Mouse (Mus musculus): ENCODE data around the gene Tbc1d10b. TPM values are rescaled to one million over a fixed set of nuclear protein-coding genes. Genes with fewer than 3 reads are reported as not detected.

Tbc1d10b gene
- total and polyA plus RNA-seq, 3 experiments, result 37.4 to 70.3 TPM; not detected in 1

DNA sequence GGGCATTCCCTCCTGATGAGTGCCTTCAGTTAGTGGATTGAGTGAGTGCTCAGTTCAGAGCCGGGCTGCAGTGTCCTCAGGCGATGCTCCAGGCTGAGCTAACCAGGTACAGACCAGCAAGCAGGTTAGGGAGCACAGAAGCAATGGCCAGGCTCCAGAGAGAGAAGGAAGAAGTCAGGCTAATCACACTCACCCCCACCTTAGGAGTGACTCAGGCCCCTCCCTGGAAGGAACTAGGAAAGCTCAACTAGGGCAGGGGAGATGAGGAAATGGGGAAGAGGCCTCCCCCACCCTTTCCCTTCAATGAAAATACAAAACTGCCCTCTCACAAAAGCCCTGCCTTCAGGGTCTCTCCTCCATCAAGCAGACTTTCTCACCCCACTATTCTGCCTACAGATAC lies 1.7 kb downstream of the Tbc1d10b start:
- peak; percentile 78 for DNase-seq (ENCODE audit: low read depth, low spot score)
- Histone ChIP-seq H3K27ac (ENCODE audit: control insufficient read depth, low read depth, low read length) (peak overlapping the region; percentile 77), H3K9me3 (replicated peaks; ENCODE audit: insufficient read depth, low read length) (no peaks in the 10 kb centered on the region), H3K4me3 (ENCODE audit: control insufficient read depth in 1 of 2, insufficient read depth in 1 of 2, low read depth in 2 of 2, low read length in 2 of 2) (peak overlapping the region; percentile 99), H3K36me3 (ENCODE audit: control insufficient read depth in 1 of 2, insufficient read depth in 2 of 2, low read length in 2 of 2) (peaks cover 7 to 19% of the 10 kb centered on the region in 2 experiments), H3K27me3 (ENCODE audit: control insufficient read depth in 1 of 2, insufficient read depth in 2 of 2, low read length in 2 of 2) (no peaks in the 10 kb centered on the region), H3K4me1 (ENCODE audit: control insufficient read depth in 1 of 2, insufficient read depth in 2 of 2, low read length in 2 of 2) (peaks cover 0 to 21% of the 10 kb centered on the region in 2 experiments; a peak in 3 of 4 replicates), H3K9ac (ENCODE audit: control insufficient read depth, low read depth, low read length, poor library complexity, severe bottlenecking) (peak overlapping the region; percentile 86), H3K79me2 (ENCODE audit: control insufficient read depth, insufficient read depth, low read length, poor library complexity) (peaks cover 41% of the 10 kb centered on the region)
- TF ChIP-seq POLR2A (IDR thresholded peaks at IDR 0.05; ENCODE audit: control insufficient read depth in 1 of 2, insufficient read depth in 1 of 2, low read depth in 1 of 2, low read length in 2 of 2, poor library complexity in 1 of 2) (peak in 1 of 2 experiments; percentile 41; a peak in 1 of 4 replicates), ETS1 (IDR thresholded peaks at IDR 0.05; ENCODE audit: low read depth, low read length) (0 out of 2 replicates have a peak, but pooled peaks have one; percentile 18), ELF1 (IDR thresholded peaks at IDR 0.05; ENCODE audit: low read depth, low read length) (no peak), SIN3A (IDR thresholded peaks at IDR 0.05; ENCODE audit: low read length) (peak; percentile 41; the same call in 1 of the 2 replicates), MAZ (IDR thresholded peaks at IDR 0.05; ENCODE audit: low read depth, low read length) (0 out of 2 replicates have a peak, but pooled peaks have one; percentile 58), UBTF (IDR thresholded peaks at IDR 0.05; ENCODE audit: borderline replicate concordance, insufficient read depth, low read depth, low read length) (no peak)

DNA sequence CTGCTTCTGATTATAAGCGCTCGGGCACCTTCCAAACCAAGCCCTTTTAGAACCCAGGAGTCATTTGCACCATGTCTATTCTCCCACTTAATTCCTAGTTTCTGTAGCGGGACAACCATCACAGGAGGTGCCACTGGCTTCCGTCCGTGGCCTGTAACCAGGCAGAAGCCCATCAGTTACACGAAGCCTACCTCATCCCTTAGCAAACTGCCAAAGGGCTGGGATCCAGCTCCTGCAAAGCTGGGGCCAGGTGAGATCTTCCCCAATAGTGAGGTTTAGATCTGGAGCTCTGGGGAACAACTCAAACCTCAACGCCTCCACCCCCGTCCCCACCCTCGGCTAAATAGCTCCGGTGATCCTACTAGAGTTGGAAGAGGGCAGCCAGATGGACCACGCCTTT lies 11.8 kb downstream of the Tbc1d10b start:
- no peaks in the 10 kb centered on the region for H3K27me3 ChIP-seq (ENCODE audit: control insufficient read depth in 1 of 2, insufficient read depth in 2 of 2, low read length in 2 of 2)
- H3K27ac ChIP-seq (ENCODE audit: control insufficient read depth, low read depth, low read length), result peak overlapping the region; percentile 67
- H3K79me2 ChIP-seq (ENCODE audit: control insufficient read depth, insufficient read depth, low read length, poor library complexity), result peaks cover 14% of the 10 kb centered on the region
- peak overlapping the region; percentile 67 for H3K9ac ChIP-seq (ENCODE audit: control insufficient read depth, low read depth, low read length, poor library complexity, severe bottlenecking)
- no peak overlapping the region for H3K4me3 ChIP-seq (ENCODE audit: control insufficient read depth in 1 of 2, insufficient read depth in 1 of 2, low read depth in 2 of 2, low read length in 2 of 2)
- TF ChIP-seq POLR2A (IDR thresholded peaks at IDR 0.05; ENCODE audit: control insufficient read depth in 1 of 2, insufficient read depth in 1 of 2, low read depth in 1 of 2, low read length in 2 of 2, poor library complexity in 1 of 2) (0 out of 4 replicates have a peak, but pooled peaks of 1 of the 2 experiments have one; percentile 4), MAX (IDR thresholded peaks at IDR 0.05; ENCODE audit: low read length) (no peak), MEF2A (IDR thresholded peaks at IDR 0.05; ENCODE audit: extremely low read depth, insufficient replicate concordance, low read depth, low read length, poor library complexity, severe bottlenecking) (no peak), CTCF (IDR thresholded peaks at IDR 0.05 in 2 of 3, conservative IDR thresholded peaks at IDR 0.05 in 1 of 3; ENCODE audit: control insufficient read depth in 1 of 3, insufficient read depth in 1 of 3, low read depth in 2 of 3, low read length in 3 of 3, poor library complexity in 1 of 3, severe bottlenecking in 1 of 3) (no peak), BHLHE40 (IDR thresholded peaks at IDR 0.05; ENCODE audit: borderline replicate concordance, low read depth, low read length) (no peak), GABPA (IDR thresholded peaks at IDR 0.05; ENCODE audit: low read depth, low read length) (no peak)
- H3K9me3 ChIP-seq (replicated peaks; ENCODE audit: insufficient read depth, low read length), result no peaks in the 10 kb centered on the region
- peaks cover 0 to 12% of the 10 kb centered on the region in 2 experiments; a peak in 3 of 4 replicates for H3K36me3 ChIP-seq (ENCODE audit: control insufficient read depth in 1 of 2, insufficient read depth in 2 of 2, low read length in 2 of 2)
- peaks cover 0 to 12% of the 10 kb centered on the region in 2 experiments; a peak in 2 of 4 replicates for H3K4me1 ChIP-seq (ENCODE audit: control insufficient read depth in 1 of 2, insufficient read depth in 2 of 2, low read length in 2 of 2)
- no peak for DNase-seq (ENCODE audit: low read depth, low spot score)

Data from MEL (cell line).